Mouse (Mus musculus) erythroblast, embryonic 14.5 days (primary cell): ENCODE results near the gene Pigc.

ENCODE experiments used
- GATA1 ChIP-seq: IDR thresholded peaks from 2 replicates; pipeline ENCODE4 v1.6.1; 2012; ENCODE audit warnings: low read length, inconsistent platforms, mixed read lengths
- TAL1 ChIP-seq: IDR thresholded peaks from 3 replicates; pipeline ENCODE4 v1.6.1; 2012; ENCODE audit warnings: low read length, inconsistent platforms, mixed read lengths

DNA sequence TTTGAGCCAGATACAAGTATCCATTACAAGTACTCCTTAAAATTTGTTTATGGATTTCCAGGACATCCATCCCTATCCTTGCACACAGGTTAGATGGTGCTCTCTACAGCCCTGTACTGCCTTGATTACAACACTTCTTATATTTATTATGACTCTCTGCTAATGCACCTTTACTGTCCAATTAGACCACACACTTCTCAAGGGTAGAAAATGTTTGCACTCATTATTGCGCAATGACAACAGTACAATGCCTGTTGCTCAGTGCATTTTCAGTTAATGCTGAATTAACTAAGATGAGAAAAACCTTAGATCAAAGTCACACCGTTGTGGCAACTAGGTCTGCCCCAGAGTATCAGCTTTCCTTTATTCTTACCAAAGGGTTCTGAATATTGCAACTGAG lies 41.0 kb upstream of the Pigc start:
- TF ChIP-seq TAL1 (no peak), GATA1 (no peak)
